Mouse (Mus musculus) T-helper 1 cell (primary cell): ENCODE results near the gene Ifna4.
"Not testable (repeated sequence)": the region's sequence is repeated elsewhere in the genome, so short reads cannot be mapped to it uniquely, and the experiment has no call there.

Source experiments
- in situ Hi-C: fragments of 300-600 bp; cut with MboI, MseI; formaldehyde crosslinking; loops from one replicate; pipeline ENCODE4 v1.15.1; 2025; ENCODE audit warnings: high pct_unique_total_duplicates

Ifna4 gene

DNA sequence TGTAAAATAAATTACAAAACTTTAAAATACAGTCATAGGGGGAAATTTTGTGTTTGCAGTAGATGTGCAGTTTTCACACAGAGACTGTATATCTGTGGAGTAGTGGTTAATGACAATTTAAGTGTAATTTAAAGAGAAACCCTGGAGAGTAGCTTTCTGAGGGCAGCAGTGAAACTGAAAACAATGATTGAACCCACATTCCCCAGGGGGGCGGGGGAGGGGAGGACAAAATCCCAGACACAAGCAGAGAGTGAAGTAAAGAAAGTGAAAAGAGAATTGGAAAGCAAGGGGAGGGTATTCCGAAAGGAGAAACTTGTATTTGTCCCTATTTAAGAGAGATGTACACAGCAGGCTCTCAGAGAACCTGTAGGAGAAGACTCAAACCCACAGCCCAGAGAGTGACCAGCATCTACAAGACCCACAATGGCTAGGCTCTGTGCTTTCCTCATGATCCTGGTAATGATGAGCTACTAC is at the start of gene Ifna4:
Ifna4 (plus strand) TSS at position 424 of the 474 bp plus-strand sequence.
- in situ Hi-C loops = no loop called here

- in situ Hi-C loops = loop anchor here (25.0 kb wide), 1 partner anchor 782 kb away; no protein-coding TSS in a partner anchor
Observed at GRCm38 (mm10) chr4:88793936-88794675, 47.6 kb upstream of the Ifna4 start, which contains the start of gene Gm13275. Gene Gm13275 (plus strand): TSS chr4:88794487.

DNA sequence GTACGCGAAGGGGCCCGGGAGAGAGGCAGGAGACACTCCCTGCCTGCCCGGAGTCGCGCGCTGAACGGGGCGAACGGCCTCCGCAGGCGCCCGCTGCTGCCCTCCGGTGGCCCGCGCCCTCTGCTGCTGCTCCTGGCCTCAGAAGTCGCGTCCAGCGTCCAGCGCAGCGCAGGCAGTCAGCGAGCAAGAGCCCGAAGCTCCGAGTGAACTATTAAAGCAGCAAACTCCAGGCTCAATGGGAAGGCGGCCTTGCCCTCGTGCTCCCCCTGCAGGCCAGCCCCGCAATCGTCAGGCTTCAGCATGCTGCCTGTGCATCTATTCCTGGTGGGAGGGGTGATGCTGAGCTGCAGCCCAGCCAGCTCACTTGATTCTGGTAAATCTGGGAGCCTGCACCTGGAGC is 44.6 kb upstream of the Ifna4 start, which contains the start of gene Gm13279:
Gm13279 (plus strand) TSS at position 301 of the 400 bp plus-strand sequence.
- in situ Hi-C loops = loop anchor here (25.0 kb wide), 1 partner anchor 785 kb away; no protein-coding TSS in a partner anchor

DNA sequence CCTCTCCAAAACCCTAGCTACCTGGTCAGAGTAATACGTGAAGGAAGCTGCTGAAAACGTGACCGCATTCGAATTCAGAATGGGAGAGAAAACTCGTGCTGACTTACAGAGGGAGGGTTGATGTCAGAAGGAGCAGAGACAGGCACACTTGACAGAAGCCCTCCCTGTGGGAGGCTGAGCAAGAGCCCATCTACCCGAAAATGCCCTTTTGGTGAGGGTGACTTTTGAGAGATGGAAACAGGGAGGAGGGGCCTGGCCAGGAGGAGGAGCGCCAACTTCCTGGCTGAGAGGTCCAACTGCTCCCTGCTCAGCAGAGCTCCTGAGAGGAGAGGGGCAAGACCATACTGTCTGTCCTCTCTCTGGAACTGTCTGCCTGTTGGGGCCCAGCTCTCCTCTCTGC is 42.3 kb upstream of the Ifna4 start, which contains the start of gene Gm13285:
Gm13285 (plus strand) TSS at position 301 of the 400 bp plus-strand sequence.
- in situ Hi-C loops = loop anchor here (25.0 kb wide), 1 partner anchor 787 kb away; no protein-coding TSS in a partner anchor

DNA sequence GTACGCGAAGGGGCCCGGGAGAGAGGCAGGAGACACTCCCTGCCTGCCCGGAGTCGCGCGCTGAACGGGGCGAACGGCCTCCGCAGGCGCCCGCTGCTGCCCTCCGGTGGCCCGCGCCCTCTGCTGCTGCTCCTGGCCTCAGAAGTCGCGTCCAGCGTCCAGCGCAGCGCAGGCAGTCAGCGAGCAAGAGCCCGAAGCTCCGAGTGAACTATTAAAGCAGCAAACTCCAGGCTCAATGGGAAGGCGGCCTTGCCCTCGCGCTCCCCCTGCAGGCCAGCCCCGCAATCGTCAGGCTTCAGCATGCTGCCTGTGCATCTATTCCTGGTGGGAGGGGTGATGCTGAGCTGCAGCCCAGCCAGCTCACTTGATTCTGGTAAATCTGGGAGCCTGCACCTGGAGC is 38.7 kb upstream of the Ifna4 start, which contains the start of gene Gm13287:
Gm13287 (plus strand) TSS at position 301 of the 400 bp plus-strand sequence.
- in situ Hi-C loops = not testable (repeated sequence)

GRCm38 (mm10) chr4:88805231-88805630 is 36.4 kb upstream of the Ifna4 start, which contains the start of gene Gm13288:
Gene Gm13288 (plus strand): TSS chr4:88805531.
- in situ Hi-C loops = loop anchor here (5.0 kb wide), 1 partner anchor 33 kb away; the partner anchor contains the start of gene Gm13290

DNA sequence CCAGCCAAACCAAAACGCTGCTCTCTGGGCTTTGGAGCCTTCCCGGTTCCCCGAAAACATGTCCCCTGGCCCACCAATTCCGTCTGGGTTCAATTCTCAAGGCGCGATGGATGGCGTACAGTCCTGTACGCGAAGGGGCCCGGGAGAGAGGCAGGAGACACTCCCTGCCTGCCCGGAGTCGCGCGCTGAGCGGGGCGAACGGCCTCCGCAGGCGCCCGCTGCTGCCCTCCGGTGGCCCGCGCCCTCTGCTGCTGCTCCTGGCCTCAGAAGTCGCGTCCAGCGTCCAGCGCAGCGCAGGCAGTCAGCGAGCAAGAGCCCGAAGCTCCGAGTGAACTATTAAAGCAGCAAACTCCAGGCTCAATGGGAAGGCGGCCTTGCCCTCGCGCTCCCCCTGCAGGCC is 35.9 kb upstream of the Ifna4 start:
- in situ Hi-C loops = loop anchor here (5.0 kb wide), 1 partner anchor 33 kb away; the partner anchor contains the start of gene Gm13290

GRCm38 (mm10) chr4:88815928-88816327 is 25.7 kb upstream of the Ifna4 start, which contains the start of gene Ifna7:
Gene Ifna7 (plus strand): TSS chr4:88816228.
- in situ Hi-C loops = no loop called here

GRCm38 (mm10) chr4:88819659-88820058 is 22.0 kb upstream of the Ifna4 start, which contains the start of gene Ifna11:
Gene Ifna11 (plus strand): TSS chr4:88819959.
- in situ Hi-C loops = no loop called here

- in situ Hi-C loops = no loop called here
Observed at GRCm38 (mm10) chr4:88822995-88823394, 18.7 kb upstream of the Ifna4 start.

DNA sequence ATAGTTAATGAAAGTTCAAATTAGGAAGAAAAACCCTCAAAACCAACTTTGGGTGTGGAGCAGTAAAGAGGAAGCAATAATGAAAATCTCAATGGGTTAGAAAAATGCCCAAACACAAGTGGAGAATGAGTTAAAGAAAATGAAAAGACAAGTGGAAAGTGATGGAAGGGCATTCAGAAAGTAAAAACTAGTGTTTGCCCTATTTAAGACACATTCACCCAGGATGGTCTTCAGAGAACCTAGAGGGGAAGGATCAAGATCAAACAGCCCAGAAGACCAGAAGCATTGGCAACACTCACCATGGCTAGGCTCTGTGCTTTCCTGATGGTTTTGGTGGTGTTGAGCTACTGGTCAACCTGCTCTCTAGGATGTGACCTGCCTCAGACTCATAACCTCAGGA is 14.5 kb upstream of the Ifna4 start, which contains the start of gene Ifna6:
Ifna6 (plus strand) TSS at position 301 of the 400 bp plus-strand sequence.
- in situ Hi-C loops = not testable (repeated sequence)

- in situ Hi-C loops = no loop called here
Observed at GRCm38 (mm10) chr4:88830523-88830922, 11.1 kb upstream of the Ifna4 start.

DNA sequence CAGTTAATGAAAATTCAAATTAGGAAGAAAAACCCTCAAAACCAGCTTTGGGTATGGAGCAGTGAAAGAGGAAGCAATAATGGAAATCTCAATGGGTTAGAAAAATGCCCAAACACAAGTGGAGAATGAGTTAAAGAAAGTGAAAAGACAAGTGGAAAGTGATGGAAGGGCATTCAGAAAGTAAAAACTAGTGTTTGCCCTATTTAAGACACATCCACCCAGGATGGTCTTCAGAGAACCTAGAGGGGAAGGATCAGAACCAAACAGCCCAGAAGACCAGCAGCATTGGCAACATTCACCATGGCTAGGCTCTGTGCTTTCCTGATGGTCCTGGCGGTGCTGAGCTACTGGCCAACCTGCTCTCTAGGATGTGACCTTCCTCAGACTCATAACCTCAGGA is 6.4 kb upstream of the Ifna4 start, which contains the start of gene Ifna5:
Ifna5 (plus strand) TSS at position 301 of the 400 bp plus-strand sequence.
- in situ Hi-C loops = not testable (repeated sequence)

GRCm38 (mm10) chr4:88838828-88839227 is 2.8 kb upstream of the Ifna4 start:
- in situ Hi-C loops = no loop called here

DNA sequence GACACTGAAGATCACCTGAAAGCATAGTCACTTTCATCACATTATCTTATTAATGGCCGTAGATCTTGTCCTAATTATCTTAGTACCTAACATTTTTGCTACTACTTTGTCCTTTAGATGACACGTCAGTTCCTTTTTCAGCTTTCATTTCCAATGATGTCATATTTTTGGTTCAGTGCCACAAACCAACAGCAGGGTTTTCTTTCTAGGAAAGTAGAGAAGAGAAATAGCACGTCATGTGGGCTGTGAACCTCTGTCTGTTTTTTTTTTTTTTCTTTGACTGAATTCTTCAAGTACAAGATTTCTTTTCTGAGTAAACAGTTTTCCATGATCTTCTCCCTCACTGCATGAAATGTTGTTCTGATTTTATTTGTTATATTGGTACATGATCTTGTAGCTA is 1.6 kb upstream of the Ifna4 start:
- in situ Hi-C loops = no loop called here

DNA sequence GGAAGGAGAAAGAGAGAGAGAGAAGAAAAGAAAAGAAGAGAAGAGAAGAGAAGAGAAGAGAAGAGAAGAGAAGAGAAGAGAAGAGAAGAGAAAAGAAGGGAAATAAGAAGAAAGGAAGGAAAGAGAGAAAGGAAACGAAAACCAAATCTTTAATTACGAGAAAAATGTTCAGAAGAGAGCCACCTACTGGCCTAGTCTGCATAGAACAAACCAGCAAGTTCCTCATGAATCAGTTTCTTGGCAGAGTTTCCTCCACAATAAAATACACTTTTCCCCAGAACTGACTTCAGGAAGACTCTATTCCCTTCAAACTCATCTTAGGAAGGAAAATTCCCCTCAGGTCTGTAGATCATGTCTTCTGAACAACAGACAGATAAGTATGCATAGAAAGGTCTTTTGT is 3.7 kb downstream of the Ifna4 start:
- in situ Hi-C loops = no loop called here

GRCm38 (mm10) chr4:88849698-88850097 is 8.0 kb downstream of the Ifna4 start, which contains the start of gene Ifna1:
Gene Ifna1 (plus strand): TSS chr4:88850087.
- in situ Hi-C loops = no loop called here

- in situ Hi-C loops = no loop called here
Observed at GRCm38 (mm10) chr4:88851026-88851763, 9.5 kb downstream of the Ifna4 start.

DNA sequence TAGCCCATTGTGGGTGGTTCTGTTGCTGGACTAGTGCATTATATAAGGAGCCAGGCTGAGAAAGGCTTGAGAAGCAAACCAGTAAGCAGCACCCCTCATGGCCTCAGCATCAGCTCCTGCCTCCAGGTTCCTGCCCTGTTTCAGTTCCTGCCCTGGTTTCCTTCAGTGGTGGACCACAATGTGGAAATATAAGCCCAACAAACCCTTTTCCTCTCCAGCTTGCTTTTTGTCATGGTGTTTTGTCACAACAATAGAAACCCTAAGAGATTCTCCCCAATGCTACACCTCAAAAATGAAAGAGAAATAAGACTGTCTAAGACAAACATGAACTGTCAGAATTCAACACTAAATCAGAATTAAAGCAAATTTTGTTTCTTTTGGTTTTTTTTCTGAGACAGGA is 17.6 kb downstream of the Ifna4 start:
- in situ Hi-C loops = no loop called here

DNA sequence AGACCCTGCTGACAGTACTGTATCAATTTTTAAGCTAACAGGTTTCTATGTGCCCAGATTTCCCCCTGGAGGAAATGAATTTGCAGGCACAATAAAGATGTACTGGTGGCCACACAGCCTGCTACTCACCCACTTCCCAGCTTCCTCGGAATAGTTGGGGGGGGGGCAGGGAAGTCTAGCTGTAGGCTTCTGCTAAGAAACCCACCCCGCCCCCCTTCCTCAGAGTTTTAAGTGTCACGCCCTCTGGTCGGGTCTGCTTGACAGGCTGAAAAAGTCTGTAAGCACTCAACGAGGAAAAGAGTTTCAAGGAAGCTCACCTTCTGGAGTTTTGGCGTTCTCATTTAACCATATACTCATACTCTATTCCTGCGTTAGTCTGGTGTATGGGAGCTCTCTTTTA is 21.6 kb downstream of the Ifna4 start:
- in situ Hi-C loops = no loop called here

- in situ Hi-C loops = no loop called here
Observed at GRCm38 (mm10) chr4:88864599-88864998, 22.9 kb downstream of the Ifna4 start.
